ENCODE assay signal across 21 mouse cellular contexts in genomic region chr10:122891461-122891860, GRCm38 (mm10).
DNase-seq lines count a peak whose midpoint lies in the region; ATAC-seq and TF ChIP-seq lines count a peak whose summit lies in the region.
"Had no signal": no experiment of that assay in that cellular context is flagged by ENCODE, and none has a peak within 500 bp of the region (broad histone marks: within the 10 kb centered on the region; RNA-seq: fewer than 3 reads in every experiment).

No protein-coding gene starts in this region.

- no peaks in the 10 kb centered on the region for H3K27me3 ChIP-seq in kidney, embryonic 15.5 days
- H3K27me3 ChIP-seq in heart, postnatal 0 days (ENCODE audit: control insufficient read depth, insufficient read depth, low read length): no peaks in the 10 kb centered on the region
- H3K27me3 ChIP-seq in intestine, embryonic 16.5 days (replicated peaks; ENCODE audit: control insufficient read depth, insufficient read depth, low read length): no peaks in the 10 kb centered on the region
- H3K27me3 ChIP-seq: forebrain, embryonic 13.5 days; megakaryocyte, embryonic 14.5 days; neural tube, embryonic 12.5 days; stomach, embryonic 15.5 days had no signal

- TF ChIP-seq EP300 in heart, postnatal 0 days (IDR thresholded peaks at IDR 0.05; ENCODE audit: low read depth): no peak

- no peak overlapping the region for H3K4me3 ChIP-seq in kidney, embryonic 15.5 days (replicated peaks)
- no peak overlapping the region for H3K4me3 ChIP-seq in brown adipose tissue, adult 24 weeks (ENCODE audit: insufficient read depth, low read depth, low read length)
- H3K4me3 ChIP-seq in heart, postnatal 0 days (ENCODE audit: low read depth, low read length): no peak overlapping the region
- H3K4me3 ChIP-seq in intestine, embryonic 16.5 days (ENCODE audit: low read length): no peak overlapping the region
- H3K4me3 ChIP-seq: forebrain, embryonic 13.5 days; left cerebral cortex, adult 2 months; megakaryocyte, embryonic 14.5 days; neural tube, embryonic 12.5 days; stomach, embryonic 15.5 days had no signal

- 71% methylated on average over 6 of the region's 6 CpGs for WGBS in kidney, embryonic 15.5 days
- WGBS in heart, postnatal 0 days: 41% methylated on average over 6 of the region's 6 CpGs
- 65% methylated on average over 6 of the region's 6 CpGs for WGBS in intestine, embryonic 16.5 days

- no peak overlapping the region for H3K4me2 ChIP-seq in kidney, embryonic 15.5 days
- no peak overlapping the region for H3K4me2 ChIP-seq in heart, postnatal 0 days (ENCODE audit: low read depth, low read length)
- no peak overlapping the region for H3K4me2 ChIP-seq in intestine, embryonic 16.5 days (ENCODE audit: low read depth, low read length)
- H3K4me2 ChIP-seq: forebrain, embryonic 13.5 days; neural tube, embryonic 12.5 days; stomach, embryonic 15.5 days had no signal

- H3K4me1 ChIP-seq in kidney, embryonic 15.5 days: peaks cover 54% of the 10 kb centered on the region
- peaks cover 21% of the 10 kb centered on the region for H3K4me1 ChIP-seq in brown adipose tissue, adult 24 weeks (ENCODE audit: control insufficient read depth, insufficient read depth, insufficient read length, low read length)
- H3K4me1 ChIP-seq in heart, postnatal 0 days (ENCODE audit: control insufficient read depth, insufficient read depth): peaks cover 26% of the 10 kb centered on the region
- peaks cover 21% of the 10 kb centered on the region for H3K4me1 ChIP-seq in intestine, embryonic 16.5 days (ENCODE audit: control insufficient read depth, insufficient read depth, low read length)

- H3K9me3 ChIP-seq in kidney, embryonic 15.5 days (replicated peaks): no peaks in the 10 kb centered on the region
- no peaks in the 10 kb centered on the region for H3K9me3 ChIP-seq in heart, postnatal 0 days (replicated peaks; ENCODE audit: control insufficient read depth, low read length)
- H3K9me3 ChIP-seq in intestine, embryonic 16.5 days (ENCODE audit: control insufficient read depth, low read length): no peaks in the 10 kb centered on the region
- H3K9me3 ChIP-seq: forebrain, embryonic 13.5 days; neural tube, embryonic 12.5 days; stomach, embryonic 15.5 days had no signal

- no peak overlapping the region for H3K27ac ChIP-seq in kidney, embryonic 15.5 days
- H3K27ac ChIP-seq in brown adipose tissue, adult 24 weeks (replicated peaks; ENCODE audit: low read depth, low read length): peak overlapping the region; percentile 52
- H3K27ac ChIP-seq in heart, postnatal 0 days (ENCODE audit: low read depth): peak overlapping the region; percentile 49; the same call in 1 of the 2 replicates
- no peak overlapping the region for H3K27ac ChIP-seq in intestine, embryonic 16.5 days (ENCODE audit: low read length)
- H3K27ac ChIP-seq: forebrain, embryonic 13.5 days; left cerebral cortex, adult 2 months; neural tube, embryonic 12.5 days; stomach, embryonic 15.5 days had no signal

- ATAC-seq in kidney, embryonic 15.5 days (replicated peaks; ENCODE audit: low FRiP score): no peak
- no peak for ATAC-seq in heart, postnatal 0 days (ENCODE audit: insufficient read depth, low read depth)
- no peak for ATAC-seq in intestine, embryonic 16.5 days
- ATAC-seq: activated CD4-positive, CD25-positive, alpha-beta regulatory T cell, adult 4 months; forebrain, embryonic 13.5 days; hindbrain, postnatal 0 days; midbrain, embryonic 16.5 days had no signal

- peak; percentile 43 for DNase-seq in kidney, adult 9 months
- DNase-seq in NIH3T3 (ENCODE audit: low read depth): peak; percentile 93
- DNase-seq in heart, postnatal 0 days (ENCODE audit: low spot score): no peak
- no peak for DNase-seq in testis, postnatal 14 days (ENCODE audit: low spot score)
- no peak for DNase-seq in layer of hippocampus, adult 9-10 months (ENCODE audit: low spot score)
- DNase-seq: cerebellum, postnatal 14 days; kidney, adult 8-10 months; lung, adult 2 months; retina, postnatal 1 day; thymus, postnatal 25 days had no signal

- TF ChIP-seq CTCF in heart, postnatal 0 days (IDR thresholded peaks at IDR 0.05; ENCODE audit: low read depth): no peak

- H3K9ac ChIP-seq in kidney, embryonic 15.5 days: no peak overlapping the region
- H3K9ac ChIP-seq in heart, postnatal 0 days (replicated peaks; ENCODE audit: low read depth, low read length): no peak overlapping the region
- H3K9ac ChIP-seq in intestine, embryonic 16.5 days (ENCODE audit: low read depth, low read length): no peak overlapping the region
- H3K9ac ChIP-seq: forebrain, embryonic 13.5 days; neural tube, embryonic 12.5 days; stomach, embryonic 15.5 days had no signal

- 0 out of 2 replicates have a peak, but pooled peaks cover 5% of the 10 kb centered on the region for H3K36me3 ChIP-seq in kidney, embryonic 15.5 days
- H3K36me3 ChIP-seq in heart, postnatal 0 days (replicated peaks; ENCODE audit: control insufficient read depth, insufficient read depth, low read length): no peaks in the 10 kb centered on the region
- H3K36me3 ChIP-seq in intestine, embryonic 16.5 days (ENCODE audit: control insufficient read depth, insufficient read depth, low read length): no peaks in the 10 kb centered on the region
- H3K36me3 ChIP-seq: neural tube, embryonic 12.5 days; stomach, embryonic 15.5 days had no signal

Comparison
In these comparisons a context has a peak if more than half of its experiments do, and no peak if none do; other contexts are left out.
1. DNase-seq: peak in kidney, adult 9 months (single experiment) and NIH3T3 (single experiment); none in heart, postnatal 0 days (single experiment), testis, postnatal 14 days (single experiment) and layer of hippocampus, adult 9-10 months (single experiment).
2. H3K27ac ChIP-seq: peak in brown adipose tissue, adult 24 weeks (single experiment) and heart, postnatal 0 days (single experiment); none in kidney, embryonic 15.5 days (single experiment) and intestine, embryonic 16.5 days (single experiment).